Mouse (Mus musculus) E14TG2a.4 (cell line): ENCODE measurements at regions not wholly inside any gene's neighbourhood (a gene's known extent, or its start where the extent isn't known, plus 50 kb on each side); places are given as distances from the start of the nearest gene placed in this dataset.

Experiments used
- H3K27me3 ChIP-seq: 2 replicates; pipeline ENCODE4 v1.6.1; 2014; ENCODE audit warnings: low read length, control low read depth; ENCODE audit not compliant: insufficient read depth
- H3K36me3 ChIP-seq: 2 replicates; pipeline ENCODE4 v1.6.1; 2014; ENCODE audit warnings: low read length, control low read depth; ENCODE audit not compliant: insufficient read depth
- H3K4me1 ChIP-seq: replicated peaks from 2 replicates; pipeline ENCODE4 v1.6.1; 2014; ENCODE audit warnings: low read depth, low read length, control low read depth
- H3K4me3 ChIP-seq: replicated peaks from 2 replicates; pipeline ENCODE4 v1.5.1; 2014; ENCODE audit warnings: mild to moderate bottlenecking, low read length
- H3K9me3 ChIP-seq: 2 replicates; pipeline ENCODE4 v1.6.1; 2014; ENCODE audit warnings: low read length, control low read depth
- CTCF ChIP-seq: conservative IDR thresholded peaks from 2 replicates; pipeline ENCODE4 v1.5.1; 2014; ENCODE audit warnings: low read length
- NANOG ChIP-seq: IDR thresholded peaks from 2 replicates; pipeline ENCODE4 v1.6.1; 2014; ENCODE audit warnings: borderline replicate concordance, low read length, mixed read lengths
- POU5F1 ChIP-seq: IDR thresholded peaks from 2 replicates; pipeline ENCODE4 v1.6.1; 2014; ENCODE audit warnings: low read length, borderline replicate concordance

DNA sequence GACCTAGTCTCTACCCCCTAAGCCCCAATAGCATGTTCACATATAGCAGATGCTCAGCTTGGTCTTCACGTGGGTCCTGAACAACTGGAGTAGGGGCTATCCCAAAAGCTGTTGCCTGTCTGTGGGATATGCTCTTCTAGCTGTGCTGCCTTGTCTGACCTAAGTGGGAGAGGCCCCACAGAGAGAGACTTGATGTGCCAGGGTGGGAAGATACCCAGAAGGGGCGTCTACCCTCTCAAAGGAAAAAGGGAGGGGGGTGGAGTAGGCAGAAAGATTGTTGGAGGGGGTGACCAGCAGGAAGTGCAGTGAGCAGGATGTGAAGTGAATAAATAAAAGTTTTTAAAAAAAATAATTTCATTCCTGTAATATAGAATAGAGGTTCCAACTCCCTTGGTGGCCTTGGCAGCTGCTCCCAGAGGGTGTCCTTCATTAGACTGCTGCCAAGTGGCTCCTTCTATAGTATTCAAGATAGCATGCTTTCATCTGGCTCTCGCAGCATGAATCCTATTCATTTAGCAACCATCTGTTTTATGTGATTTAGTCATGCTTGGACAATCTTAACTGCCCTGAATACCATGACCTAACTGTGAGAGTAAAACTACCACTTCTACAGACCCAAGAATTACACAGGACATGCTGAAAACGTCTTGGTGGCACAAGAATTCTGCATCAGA lies 111.8 kb upstream of the Gnaz start:
- TF ChIP-seq CTCF (no peak), NANOG (no peak), POU5F1 (no peak)
- no peak overlapping the region for H3K4me3 ChIP-seq
- no peaks in the 10 kb centered on the region for H3K27me3 ChIP-seq

More for the DNA sequence above, 111.8 kb upstream of the Gnaz start:
- Histone ChIP-seq H3K4me1 (no peaks in the 10 kb centered on the region), H3K9me3 (no peaks in the 10 kb centered on the region), H3K36me3 (no peaks in the 10 kb centered on the region)
